Mouse (Mus musculus) brain, embryonic 18.5 days (tissue): ENCODE measurements around the gene Psmd3.
"Not testable (repeated sequence)": the region's sequence is repeated elsewhere in the genome, so short reads cannot be mapped to it uniquely, and the experiment has no call there.

ENCODE experiments used
- DNase-seq: peaks from one replicate; pipeline ENCODE4 v3.0.0-alpha.2; 2012; ENCODE audit warnings: low read depth, low spot score

The Psmd3 gene

DNA sequence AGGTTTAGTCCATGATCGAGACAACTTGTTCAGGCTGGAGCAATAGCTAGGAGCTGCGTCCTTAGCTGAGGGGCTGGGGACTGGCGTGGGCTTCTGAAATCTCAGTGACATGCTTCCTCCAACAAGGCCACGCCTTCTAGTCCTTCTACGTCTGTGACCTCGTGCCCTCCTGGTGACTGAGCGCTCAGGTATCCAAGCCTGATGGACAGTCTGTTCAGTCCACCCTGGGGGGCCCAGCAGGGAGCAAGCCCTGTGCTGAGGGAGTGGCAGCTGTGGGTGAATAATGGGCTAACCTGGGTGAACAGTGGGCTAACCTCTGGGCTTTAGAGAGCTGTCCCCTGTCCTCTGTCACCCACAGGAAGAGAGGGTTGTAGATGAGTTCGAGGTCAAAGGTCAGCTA, 5.7 kb downstream of the Psmd3 start:
- no peak for DNase-seq

DNA sequence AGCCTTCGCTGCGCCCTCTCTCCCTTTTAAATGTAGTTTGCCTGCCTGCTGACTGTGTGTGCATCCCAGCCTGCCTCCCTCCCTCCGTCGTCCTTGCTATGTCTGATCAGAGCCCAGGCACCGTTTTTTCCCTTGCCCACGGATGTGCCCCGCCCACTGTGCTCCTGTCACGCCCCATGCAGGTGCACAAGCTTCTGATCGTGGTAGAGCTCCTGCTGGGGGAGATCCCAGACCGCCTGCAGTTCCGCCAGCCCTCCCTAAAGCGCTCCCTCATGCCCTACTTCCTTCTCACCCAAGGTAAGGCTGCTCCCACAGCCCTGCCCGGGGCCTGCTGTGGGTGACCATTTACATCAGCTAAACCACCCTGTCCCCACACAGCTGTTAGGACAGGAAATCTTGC, 10.8 kb downstream of the Psmd3 start:
- DNase-seq = no peak

DNA sequence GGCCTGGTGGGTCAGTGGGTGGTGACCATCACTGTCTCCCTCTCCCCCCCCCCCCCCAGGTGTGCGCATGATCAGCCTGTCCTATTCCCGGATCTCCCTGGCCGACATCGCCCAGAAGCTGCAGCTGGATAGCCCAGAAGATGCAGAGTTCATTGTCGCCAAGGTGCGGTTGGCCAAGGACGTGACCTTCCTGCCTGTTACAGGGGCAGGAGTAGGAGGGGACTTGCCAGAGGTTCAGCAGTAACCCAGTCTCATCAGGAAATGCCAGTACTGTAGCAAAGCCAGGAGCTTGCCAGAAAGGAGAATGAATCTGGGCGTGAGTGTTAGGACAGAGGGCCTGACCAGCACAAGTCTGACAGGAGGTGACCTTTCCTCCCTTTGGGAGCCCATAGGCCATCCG, 11.4 kb downstream of the Psmd3 start:
- no peak for DNase-seq

DNA sequence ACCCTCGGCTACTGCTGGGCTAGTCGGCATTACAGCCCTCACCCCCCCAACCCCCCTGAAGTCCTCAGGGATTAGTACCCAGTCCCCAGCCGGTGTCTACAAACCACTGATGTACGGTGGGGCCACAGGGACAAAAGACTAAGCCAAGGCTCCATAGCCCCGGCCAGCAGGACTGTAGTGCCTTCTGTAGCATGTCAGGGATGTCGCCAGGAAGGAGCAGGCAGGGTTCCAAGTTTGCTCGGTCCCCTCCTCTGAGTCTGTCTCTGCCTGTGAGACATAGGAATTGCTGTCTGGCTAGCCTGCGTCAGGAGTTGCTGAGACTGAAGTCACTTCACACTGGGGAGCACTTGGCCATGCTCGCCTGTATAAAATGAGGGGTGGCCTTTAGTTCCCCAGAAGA, 11.9 kb downstream of the Psmd3 start:
- DNase-seq = no peak

DNA sequence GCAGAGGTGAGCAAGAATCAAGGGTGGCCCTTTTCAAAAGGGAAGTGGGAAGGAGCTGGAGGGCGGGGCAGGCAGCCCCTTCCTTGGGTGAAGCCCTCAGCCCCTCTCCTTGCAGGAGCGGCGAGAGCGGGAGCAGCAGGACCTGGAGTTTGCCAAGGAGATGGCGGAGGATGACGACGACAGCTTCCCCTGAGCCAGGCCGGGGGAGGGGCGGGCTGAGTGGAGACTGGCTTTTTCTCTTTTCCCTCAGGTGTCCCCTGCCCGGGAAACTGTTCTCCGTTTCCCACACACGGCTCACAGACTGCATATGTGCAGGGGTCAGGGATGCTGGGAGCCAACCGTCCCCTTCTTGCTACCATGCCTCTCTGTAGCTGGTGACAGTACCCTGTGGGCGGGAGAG, 13.1 kb downstream of the Psmd3 start:
- DNase-seq = no peak

DNA sequence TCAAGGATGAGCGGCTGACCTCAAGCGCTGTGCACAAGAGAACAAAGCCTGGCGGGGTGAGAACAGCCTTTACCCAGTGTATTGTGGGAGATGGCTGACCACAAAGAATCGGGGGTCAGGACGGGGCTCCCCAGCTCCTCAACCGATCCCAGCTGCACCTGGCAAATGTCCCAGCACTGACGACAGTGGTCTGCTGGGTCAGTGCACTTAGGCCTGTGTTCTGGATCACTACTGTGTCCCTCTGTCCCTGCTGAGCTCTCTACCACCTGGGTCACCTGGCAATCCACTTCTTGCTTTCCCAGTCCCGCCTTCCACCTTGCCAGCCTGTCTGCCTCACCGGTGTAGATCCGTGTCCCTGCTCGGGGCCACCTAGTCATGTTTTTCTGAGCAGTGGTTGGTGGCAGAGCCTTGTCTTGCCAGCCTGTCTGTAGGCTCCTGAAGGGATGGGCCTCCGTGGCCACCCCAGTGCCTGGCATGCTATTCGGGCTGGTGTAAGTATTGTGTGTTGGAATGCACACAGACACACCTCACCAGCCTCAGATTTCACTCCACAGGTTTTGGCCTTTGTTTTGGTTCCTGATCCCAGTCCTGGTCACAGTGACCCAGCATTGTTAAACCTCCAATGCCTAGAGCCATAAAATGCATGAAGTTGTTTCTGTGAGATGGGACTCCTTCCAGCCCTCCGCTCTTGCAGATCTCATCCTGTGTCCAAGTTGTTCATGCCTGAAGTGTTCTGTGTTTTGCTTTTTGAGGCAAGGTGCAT, 14.3 kb downstream of the Psmd3 start:
- DNase-seq = no peak

DNA sequence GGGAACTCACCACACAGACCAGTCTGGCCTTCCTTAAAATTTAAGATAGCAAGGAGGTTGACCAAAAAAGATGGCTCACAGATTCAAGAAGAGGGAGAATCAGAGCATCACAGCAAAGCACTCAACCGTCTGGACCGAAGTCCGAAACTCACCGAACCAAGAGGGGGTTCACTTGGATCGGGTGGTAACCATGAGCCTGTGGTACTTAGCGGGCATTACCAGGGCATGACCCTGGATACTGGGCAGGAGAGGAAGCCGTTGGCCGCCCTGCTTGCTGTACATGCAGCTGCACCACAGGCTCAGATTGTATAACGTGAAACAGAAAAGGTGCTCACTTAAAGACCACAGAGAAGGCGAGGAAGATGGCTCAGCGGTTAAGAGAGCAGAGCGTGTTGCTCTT, 14.9 kb downstream of the Psmd3 start:
- DNase-seq = no peak

DNA sequence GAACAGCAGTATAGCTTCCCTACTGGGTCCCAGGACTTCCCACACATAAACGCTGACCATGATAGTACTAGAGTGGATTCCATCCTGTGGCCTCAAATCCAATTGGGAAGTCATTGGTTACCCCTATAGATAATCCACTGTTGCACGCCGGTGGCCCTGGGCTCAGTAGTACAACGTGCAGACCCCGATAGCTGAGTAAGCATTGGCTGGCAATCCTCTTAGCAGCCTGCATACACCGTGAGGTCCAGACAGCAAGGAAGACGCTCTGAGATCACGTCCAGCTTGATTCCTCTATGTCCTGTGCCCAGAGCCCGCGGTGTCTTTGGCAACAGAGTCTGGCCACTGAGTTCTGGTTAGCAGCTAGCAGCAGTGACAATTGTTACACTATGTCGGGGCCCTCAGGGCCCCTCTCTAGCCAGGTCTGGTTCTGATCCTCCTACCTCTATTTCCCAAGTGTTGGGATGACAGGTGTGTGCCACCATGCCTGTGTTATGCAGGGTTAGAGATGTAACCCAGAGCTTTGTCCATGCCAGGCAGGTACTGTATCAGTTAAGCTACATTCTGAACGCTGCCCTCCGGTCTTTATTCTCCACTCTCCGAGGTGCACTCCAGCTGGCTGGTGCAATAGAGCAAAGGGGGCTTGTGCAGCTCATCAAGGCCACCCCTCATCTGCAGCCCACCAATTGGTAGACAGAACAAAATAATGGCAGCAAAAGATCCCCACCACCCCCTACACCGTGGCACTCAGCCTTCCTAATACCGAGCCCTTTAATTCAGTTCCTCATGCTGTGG, 16.7 kb downstream of the Psmd3 start:
- DNase-seq = no peak

DNA sequence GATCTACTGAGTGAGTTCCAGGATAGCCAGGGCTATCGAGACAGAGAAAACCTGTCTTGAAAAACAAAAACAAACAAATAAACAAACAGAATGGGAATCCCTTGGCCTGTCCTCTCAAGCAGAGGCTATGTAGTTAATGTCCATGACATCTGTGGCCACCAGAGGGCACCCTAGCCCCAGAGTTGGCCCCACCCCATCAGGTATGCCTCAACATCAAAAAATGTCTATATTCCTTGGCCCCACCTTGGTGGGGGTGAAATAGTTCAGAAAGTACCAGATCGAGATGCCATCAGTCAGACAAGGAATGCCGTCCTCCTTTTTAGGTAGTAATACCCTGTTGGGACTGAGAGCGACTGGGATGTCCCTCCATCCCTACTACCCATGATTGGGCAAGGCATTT, 17.6 kb downstream of the Psmd3 start:
- DNase-seq = no peak

DNA sequence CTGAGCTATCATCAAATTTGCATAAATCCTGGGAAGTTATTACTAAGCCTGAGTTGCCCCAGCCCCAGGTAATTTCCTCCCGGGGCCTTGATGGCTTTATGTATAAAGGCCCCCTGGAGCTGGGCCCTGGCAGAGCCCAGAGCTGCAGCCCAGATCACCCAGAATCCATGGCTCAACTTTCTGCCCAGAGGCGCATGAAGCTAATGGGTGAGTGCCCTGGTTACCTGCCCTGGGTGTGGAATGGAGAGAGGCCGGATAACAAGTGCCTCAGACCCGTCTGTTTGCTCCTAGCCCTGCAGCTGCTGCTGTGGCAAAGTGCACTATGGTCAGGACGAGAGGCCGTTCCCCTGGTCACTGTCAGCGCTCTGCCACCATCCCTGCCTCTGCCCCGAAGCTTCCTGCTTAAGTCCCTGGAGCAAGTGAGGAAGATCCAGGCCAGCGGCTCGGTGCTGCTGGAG, 18.9 kb downstream of the Psmd3 start, which contains the start of gene Csf3:
Gene Csf3 (plus strand): TSS at position 51 of the 458 bp plus-strand sequence.
- no peak for DNase-seq

DNA sequence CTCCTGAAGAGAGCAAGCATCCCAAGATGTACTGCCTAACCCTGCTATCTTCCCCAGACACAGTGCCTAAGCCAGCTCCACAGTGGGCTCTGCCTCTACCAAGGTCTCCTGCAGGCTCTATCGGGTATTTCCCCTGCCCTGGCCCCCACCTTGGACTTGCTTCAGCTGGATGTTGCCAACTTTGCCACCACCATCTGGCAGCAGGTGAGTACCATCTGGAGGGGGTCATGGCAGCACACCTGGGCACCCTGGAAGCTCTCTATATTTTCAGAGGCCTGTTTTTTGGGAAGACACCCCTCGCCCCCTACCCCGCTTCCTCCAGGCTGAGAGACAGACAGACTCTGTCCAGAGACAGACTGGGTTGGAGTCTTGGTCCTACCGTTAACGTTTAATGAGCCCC, 20.0 kb downstream of the Psmd3 start:
- no peak for DNase-seq

DNA sequence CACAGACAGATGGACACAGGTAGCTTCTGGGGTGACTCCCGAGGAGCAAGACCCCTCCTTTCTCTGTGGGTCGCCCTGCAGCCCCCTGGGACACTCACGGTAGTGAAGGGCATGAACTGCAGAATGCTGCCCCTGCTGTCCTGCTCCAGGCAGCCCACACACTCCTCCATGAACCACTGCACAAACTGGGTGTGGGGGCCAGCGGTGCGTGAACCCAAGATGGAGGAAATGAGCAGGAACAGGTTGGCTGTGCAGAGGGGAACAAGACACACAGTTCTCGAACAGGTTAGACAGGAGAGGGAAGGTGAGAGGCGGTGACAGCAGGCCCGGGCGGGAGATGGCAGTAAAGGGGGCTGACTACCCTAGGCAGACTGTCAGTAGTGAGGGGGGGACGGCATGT, 22.7 kb downstream of the Psmd3 start:
- no peak for DNase-seq

DNA sequence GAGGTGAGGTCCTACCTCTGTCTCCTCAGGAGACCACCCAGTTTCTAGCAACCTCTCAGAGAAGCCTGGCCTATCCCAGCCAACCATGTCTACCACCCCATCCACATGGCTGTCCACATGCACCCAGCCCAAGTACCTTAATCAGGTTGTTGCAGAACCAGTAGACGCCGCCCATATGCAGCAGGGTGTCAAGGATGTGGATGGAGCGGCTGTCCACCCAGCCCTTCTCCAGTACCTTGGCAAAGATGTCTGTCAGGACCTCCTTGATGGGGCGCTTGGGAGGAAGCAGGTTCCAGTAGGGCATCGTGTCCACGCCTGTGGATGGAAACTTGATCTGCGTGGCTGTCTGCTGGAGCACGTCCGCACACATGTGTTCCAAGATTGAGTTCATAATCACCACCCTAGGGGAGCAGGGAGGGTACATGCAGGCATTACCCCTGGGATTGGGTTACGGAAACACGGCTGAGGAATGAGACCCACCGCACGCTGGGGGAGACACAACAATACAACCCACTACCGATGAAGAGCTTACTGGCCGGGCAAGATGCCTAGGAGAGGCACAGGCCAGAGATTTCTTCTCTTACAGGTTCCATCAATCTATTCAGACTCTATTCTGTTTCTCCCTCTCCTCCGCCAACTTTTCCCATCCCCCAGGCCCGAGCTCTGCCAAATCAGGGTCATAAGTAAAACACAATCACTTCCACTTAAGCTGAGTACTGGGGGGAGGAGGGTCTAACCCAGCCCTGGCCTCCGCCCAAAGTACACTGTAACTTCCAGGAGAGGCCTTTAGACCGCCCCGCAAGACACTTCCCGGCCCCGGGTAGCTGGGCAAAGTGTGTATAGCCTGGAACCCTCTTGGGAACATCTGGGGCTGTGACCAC, 25.3 kb downstream of the Psmd3 start:
- DNase-seq = no peak

DNA sequence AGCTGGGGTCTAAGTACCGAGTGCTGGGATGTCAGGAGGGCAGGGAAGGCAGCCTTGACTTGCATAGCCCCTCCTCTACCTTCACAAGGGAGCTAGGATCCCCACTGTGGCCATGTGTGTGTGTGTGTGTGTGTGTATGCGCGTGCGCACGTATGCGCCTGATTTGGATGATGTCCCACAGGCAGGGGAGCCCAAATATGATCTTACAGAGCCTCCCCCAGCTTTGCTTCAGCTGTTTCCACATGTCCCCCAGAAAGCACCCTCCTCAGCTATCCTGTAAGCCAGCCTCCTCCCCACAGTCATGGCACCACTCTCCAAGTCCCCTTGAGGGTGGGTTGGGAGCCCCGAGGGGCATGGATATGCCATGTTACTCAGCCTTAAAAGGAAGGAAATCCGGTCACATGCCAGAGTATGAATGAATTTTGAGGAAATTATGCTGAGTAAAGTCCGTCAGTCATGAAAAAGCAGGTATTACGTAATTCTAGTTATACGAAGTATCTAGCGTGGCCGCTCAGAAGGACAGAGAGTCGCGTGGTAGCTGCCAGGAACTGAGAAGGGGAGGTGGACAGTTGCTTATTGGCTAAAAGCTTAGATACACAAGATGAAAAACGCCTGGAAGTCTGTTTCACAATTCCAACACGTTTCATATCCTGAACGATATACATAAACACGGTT, 26.1 kb downstream of the Psmd3 start:
- no peak for DNase-seq

DNA sequence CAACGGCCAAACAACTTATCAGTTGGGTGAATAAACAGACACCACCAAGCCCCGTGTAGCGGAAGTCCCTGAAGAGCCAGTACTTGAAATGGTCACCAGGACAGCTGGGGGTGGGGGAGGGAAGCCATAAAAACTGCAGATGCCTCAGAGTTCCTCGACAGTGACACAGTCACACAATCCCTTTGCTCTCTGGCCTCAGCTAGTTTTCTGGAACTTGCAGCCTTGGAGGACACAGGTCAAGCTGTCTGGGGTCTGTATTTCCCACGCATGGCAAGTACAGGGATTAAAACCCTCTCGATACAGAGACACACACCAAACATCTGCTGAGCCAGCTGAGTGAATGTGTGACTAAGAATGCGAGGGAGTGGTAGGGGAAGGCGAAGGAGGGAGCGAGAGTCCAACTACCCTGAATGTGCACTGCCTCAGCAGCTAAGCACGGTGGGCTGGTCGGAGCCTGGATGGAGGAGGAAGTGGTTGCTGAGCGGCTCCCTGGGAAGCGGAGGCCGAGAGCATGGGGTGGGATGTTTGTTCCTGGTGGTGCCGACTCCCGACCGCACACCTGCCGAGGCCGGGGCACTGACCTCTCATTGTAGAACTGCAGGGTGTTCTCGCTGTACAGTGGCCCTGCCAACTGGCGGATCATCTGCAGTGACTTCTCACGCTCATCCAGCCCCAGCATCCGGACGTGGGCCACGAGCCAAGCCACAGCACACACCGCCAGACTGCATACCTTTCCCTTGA, 26.8 kb downstream of the Psmd3 start:
- no peak for DNase-seq

DNA sequence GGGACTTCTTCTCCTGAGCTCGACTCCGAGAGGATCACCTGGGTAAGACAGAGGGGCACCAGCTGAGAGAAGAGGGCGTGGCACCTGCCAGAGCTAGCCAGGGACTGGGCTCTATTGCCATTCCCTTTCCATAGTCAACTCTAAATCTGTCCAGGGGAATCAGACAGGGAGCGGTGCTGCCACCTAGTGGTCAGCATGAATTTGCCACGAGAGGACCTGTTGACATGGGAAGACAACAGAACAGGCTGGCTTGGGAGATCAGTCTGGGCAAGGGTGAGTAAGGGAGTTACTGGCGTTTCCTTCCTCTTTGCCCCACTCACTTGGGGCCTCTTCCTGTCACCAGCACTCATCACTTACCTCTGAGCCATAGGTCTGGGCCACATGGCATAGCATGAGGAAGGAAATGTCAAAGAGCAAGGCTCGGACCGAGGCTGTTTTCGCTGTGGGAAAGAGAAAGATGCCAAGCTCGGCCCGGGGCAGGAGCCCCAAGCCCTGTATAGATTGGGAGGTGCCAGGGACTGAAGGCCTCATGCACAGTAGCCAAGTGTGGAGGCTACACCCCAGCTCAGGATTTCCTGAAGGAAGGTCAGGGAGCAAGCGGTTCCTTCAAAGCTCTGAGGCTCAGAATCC, 28.2 kb downstream of the Psmd3 start:
- DNase-seq = no peak

DNA sequence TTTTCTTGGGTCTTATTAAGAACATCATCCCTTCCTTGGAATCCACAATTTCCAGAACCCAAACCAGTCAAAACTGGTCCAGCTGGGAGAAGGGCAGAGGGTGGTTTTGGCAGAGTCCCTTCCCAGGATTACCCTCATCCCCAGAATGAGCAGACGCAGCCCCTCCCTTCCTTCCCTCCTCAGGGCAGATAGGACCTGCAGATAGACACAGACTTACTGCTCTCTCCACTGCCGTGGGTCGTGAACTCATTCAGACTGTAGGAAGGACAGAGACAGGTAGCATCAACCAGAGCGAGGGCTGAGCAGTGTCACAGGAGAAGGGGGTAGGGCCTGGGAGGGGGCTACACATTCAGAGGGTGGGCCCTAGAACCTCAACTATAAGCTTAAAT, 28.7 kb downstream of the Psmd3 start:
- DNase-seq = no peak

DNA sequence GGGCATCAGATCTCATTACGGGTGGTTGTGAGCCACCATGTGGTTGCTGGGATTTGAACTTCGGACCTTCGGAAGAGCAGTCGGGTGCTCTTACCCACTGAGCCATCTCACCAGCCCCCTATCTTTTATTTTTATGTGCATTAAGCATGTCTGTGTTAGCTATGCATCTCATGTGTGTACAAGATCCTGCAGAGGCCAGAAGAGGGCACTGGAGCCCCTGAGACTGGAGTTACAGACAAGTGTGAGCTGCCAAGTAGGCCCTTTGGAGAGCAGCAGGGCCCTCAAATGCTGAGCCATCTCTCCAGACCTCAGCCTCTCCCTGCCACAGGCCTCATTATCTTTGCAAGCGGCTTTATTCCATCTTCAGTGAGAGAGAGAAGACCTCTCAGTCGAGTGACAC, 29.7 kb downstream of the Psmd3 start:
- DNase-seq = not testable (repeated sequence)

DNA sequence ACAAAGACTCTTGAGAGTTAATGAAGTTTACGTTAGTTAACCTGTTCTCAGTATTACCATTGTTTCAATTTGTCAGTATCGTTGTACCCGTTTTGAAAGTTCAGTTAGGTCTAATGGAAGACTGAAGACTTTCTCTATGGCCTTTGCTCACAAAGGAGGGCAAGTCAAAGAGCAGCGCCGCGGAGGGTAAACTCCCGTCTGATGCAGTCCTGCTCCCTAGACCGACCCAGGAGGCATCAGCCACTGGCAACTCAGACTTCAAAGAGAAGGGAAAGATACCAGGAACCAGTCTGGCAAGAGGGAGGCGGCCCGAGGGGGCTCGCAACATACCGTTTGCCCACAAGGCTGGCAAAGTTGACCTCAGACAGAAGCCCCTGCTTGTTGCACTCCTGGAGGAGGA, 31.3 kb downstream of the Psmd3 start:
- no peak for DNase-seq

DNA sequence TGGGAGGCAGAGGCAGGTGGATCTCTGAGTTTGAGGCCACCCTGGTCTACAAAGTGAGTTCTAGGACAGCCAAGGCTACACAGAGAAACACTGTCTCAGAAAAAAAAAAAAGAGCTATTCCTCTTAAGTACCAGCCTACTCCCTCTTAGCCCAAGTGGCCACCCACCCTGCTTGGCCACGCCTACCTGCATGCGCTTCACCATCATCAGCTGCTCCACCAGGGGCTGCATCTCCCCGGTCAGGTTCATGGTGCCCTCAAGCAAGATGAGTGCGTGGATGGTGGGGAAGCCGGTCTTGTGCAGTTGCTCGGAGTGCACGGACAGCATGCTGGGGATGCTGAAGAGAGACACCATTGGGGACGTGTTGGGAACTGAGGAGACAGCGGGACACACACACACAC, 33.6 kb downstream of the Psmd3 start:
- no peak for DNase-seq
